Mouse (Mus musculus) hindbrain, embryonic 13.5 days (tissue): Measurements from ENCODE around the gene Adcy3. TPM values are rescaled to one million over a fixed set of nuclear protein-coding genes. Genes with fewer than 3 reads are reported as not detected.

Experiments
- ATAC-seq: fragments of 200-750 bp; cut with Nextera tagmentation; 2 replicates; pipeline ENCODE4 v1.8.0; 2017; ENCODE audit warnings: moderate TSS enrichment; ENCODE audit not compliant: low FRiP score
- H3K27ac ChIP-seq: fragments of 300-500 bp; sonication (generic); 2 replicates; pipeline ENCODE4 v1.5.1; 2015; ENCODE audit warnings: inconsistent platforms, mild to moderate bottlenecking, moderate library complexity
- H3K27me3 ChIP-seq: fragments of 300-500 bp; sonication (generic); 2 replicates; pipeline ENCODE4 v1.6.1; 2015; ENCODE audit warnings: mild to moderate bottlenecking, inconsistent platforms
- H3K36me3 ChIP-seq: fragments of 300-500 bp; sonication (generic); 2 replicates; pipeline ENCODE4 v1.6.1; 2015; ENCODE audit warnings: mild to moderate bottlenecking, inconsistent platforms
- H3K4me1 ChIP-seq: fragments of 300-500 bp; sonication (generic); replicated peaks from 2 replicates; pipeline ENCODE4 v1.6.1; 2015; ENCODE audit warnings: inconsistent platforms
- H3K4me2 ChIP-seq: fragments of 300-500 bp; sonication (generic); 2 replicates; pipeline ENCODE4 v1.6.1; 2015; ENCODE audit warnings: inconsistent platforms, mild to moderate bottlenecking, moderate library complexity
- H3K4me3 ChIP-seq: fragments of 300-500 bp; sonication (generic); 2 replicates; pipeline ENCODE4 v1.5.1; 2015; ENCODE audit warnings: mild to moderate bottlenecking, inconsistent platforms
- H3K9ac ChIP-seq: fragments of 300-500 bp; sonication (generic); 2 replicates; pipeline ENCODE4 v1.6.1; 2015; ENCODE audit warnings: mild to moderate bottlenecking, inconsistent platforms
- H3K9me3 ChIP-seq: fragments of 300-500 bp; sonication (generic); 2 replicates; pipeline ENCODE4 v1.6.1; 2016; ENCODE audit warnings: inconsistent platforms
- WGBS: fragments of 180-500 bp; shearing (Covaris S2); methylation state at CpG from one replicate; pipeline ENCODE4 v1.1.7; 2015; 5-methylcytosine and 5-hydroxymethylcytosine counted together
- polyA plus RNA-seq: library from polyadenylated mRNA; unstranded; fragments of >200 nt; fragmentation: Nextera tagmentation; extraction: Ambion mirVana; gene quantifications from 2 replicates; pipeline ENCODE4 v1.2.1, GENCODE M21; 2015

Gene Adcy3
- polyA plus RNA-seq, 1 experiment from 2014 or later: 7.0 TPM

GRCm38 (mm10) chr12:4188171-4189059 is 55.5 kb downstream of the Adcy3 start:
- H3K36me3 ChIP-seq: peaks cover 4% of the 10 kb centered on the region; the same call in 1 of the 2 replicates
- peaks cover 27% of the 10 kb centered on the region for H3K4me1 ChIP-seq
- H3K4me2 ChIP-seq: no peak overlapping the region
- WGBS: 32% methylated on average over 14 of the region's 14 CpGs
- H3K9ac ChIP-seq: no peak overlapping the region
- H3K27ac ChIP-seq: peak overlapping the region; percentile 61; the same call in 1 of the 2 replicates
- peak; percentile 87 for ATAC-seq
- H3K27me3 ChIP-seq: 0 out of 2 replicates have a peak, but pooled peaks cover 3% of the 10 kb centered on the region
- H3K9me3 ChIP-seq: no peaks in the 10 kb centered on the region
- H3K4me3 ChIP-seq: no peak overlapping the region

- Histone ChIP-seq H3K27ac (no peak overlapping the region), H3K4me2 (no peak overlapping the region), H3K36me3 (peaks cover 4% of the 10 kb centered on the region; the same call in 1 of the 2 replicates), H3K4me1 (peaks cover 31% of the 10 kb centered on the region), H3K9me3 (no peaks in the 10 kb centered on the region), H3K4me3 (no peak overlapping the region), H3K9ac (no peak overlapping the region), H3K27me3 (0 out of 2 replicates have a peak, but pooled peaks cover 3% of the 10 kb centered on the region)
- 42% methylated on average over 5 of the region's 5 CpGs for WGBS
- ATAC-seq: no peak
Observed at GRCm38 (mm10) chr12:4189060-4189447, 56.2 kb downstream of the Adcy3 start.

GRCm38 (mm10) chr12:4192514-4192913 is 59.6 kb downstream of the Adcy3 start:
- no peak overlapping the region for H3K27ac ChIP-seq
- no peak overlapping the region for H3K9ac ChIP-seq
- 71% methylated on average over 6 of the region's 6 CpGs for WGBS
- peaks cover 31% of the 10 kb centered on the region for H3K4me1 ChIP-seq
- H3K36me3 ChIP-seq: peaks cover 7% of the 10 kb centered on the region; the same call in 1 of the 2 replicates
- no peak for ATAC-seq
- H3K4me3 ChIP-seq: no peak overlapping the region
- H3K4me2 ChIP-seq: no peak overlapping the region
- H3K27me3 ChIP-seq: 0 out of 2 replicates have a peak, but pooled peaks cover 3% of the 10 kb centered on the region
- H3K9me3 ChIP-seq: no peaks in the 10 kb centered on the region

- Histone ChIP-seq H3K36me3 (peaks cover 10% of the 10 kb centered on the region), H3K4me2 (no peak overlapping the region), H3K27me3 (0 out of 2 replicates have a peak, but pooled peaks cover 3% of the 10 kb centered on the region), H3K4me3 (no peak overlapping the region), H3K9ac (no peak overlapping the region), H3K27ac (no peak overlapping the region), H3K9me3 (no peaks in the 10 kb centered on the region), H3K4me1 (peaks cover 29% of the 10 kb centered on the region)
- WGBS: 62% methylated on average over 10 of the region's 10 CpGs
- ATAC-seq: no peak
Observed at GRCm38 (mm10) chr12:4193025-4193740, 60.3 kb downstream of the Adcy3 start.

- 91% methylated on average over 14 of the region's 14 CpGs for WGBS
- H3K4me3 ChIP-seq: no peak overlapping the region
- H3K9ac ChIP-seq: no peak overlapping the region
- H3K4me2 ChIP-seq: no peak overlapping the region
- no peak overlapping the region for H3K27ac ChIP-seq
- H3K36me3 ChIP-seq: peaks cover 24% of the 10 kb centered on the region
- peaks cover 21% of the 10 kb centered on the region for H3K4me1 ChIP-seq
- 0 out of 2 replicates have a peak, but pooled peaks cover 2% of the 10 kb centered on the region for H3K27me3 ChIP-seq
- H3K9me3 ChIP-seq: no peaks in the 10 kb centered on the region
- no peak for ATAC-seq
Observed at GRCm38 (mm10) chr12:4194643-4195042, 61.7 kb downstream of the Adcy3 start.

- no peak overlapping the region for H3K4me2 ChIP-seq
- ATAC-seq: no peak
- H3K9me3 ChIP-seq: no peaks in the 10 kb centered on the region
- H3K27me3 ChIP-seq: no peaks in the 10 kb centered on the region
- WGBS: 96% methylated on average over 4 of the region's 4 CpGs
- no peak overlapping the region for H3K27ac ChIP-seq
- peaks cover 8% of the 10 kb centered on the region for H3K4me1 ChIP-seq
- H3K9ac ChIP-seq: no peak overlapping the region
- H3K36me3 ChIP-seq: peaks cover 40% of the 10 kb centered on the region
- H3K4me3 ChIP-seq: no peak overlapping the region
Observed at GRCm38 (mm10) chr12:4198702-4199101, 65.8 kb downstream of the Adcy3 start.

- Histone ChIP-seq H3K4me1 (peaks cover 6% of the 10 kb centered on the region), H3K4me3 (no peak overlapping the region), H3K9me3 (no peaks in the 10 kb centered on the region), H3K27ac (no peak overlapping the region), H3K27me3 (no peaks in the 10 kb centered on the region), H3K9ac (no peak overlapping the region), H3K4me2 (no peak overlapping the region), H3K36me3 (peaks cover 37% of the 10 kb centered on the region)
- WGBS: 95% methylated on average over 11 of the region's 11 CpGs
- no peak for ATAC-seq
Observed at GRCm38 (mm10) chr12:4199271-4199670, 66.4 kb downstream of the Adcy3 start.

GRCm38 (mm10) chr12:4201454-4202200 is 68.7 kb downstream of the Adcy3 start:
- Histone ChIP-seq H3K9ac (no peak overlapping the region), H3K27ac (no peak overlapping the region), H3K27me3 (no peaks in the 10 kb centered on the region), H3K36me3 (peaks cover 54% of the 10 kb centered on the region), H3K4me1 (peaks cover 6% of the 10 kb centered on the region), H3K9me3 (no peaks in the 10 kb centered on the region), H3K4me2 (no peak overlapping the region), H3K4me3 (no peak overlapping the region)
- no peak for ATAC-seq
- WGBS: 81% methylated on average over 13 of the region's 13 CpGs

- H3K9ac ChIP-seq: no peak overlapping the region
- no peak overlapping the region for H3K27ac ChIP-seq
- no peak overlapping the region for H3K4me3 ChIP-seq
- H3K4me1 ChIP-seq: peaks cover 6% of the 10 kb centered on the region
- peaks cover 59% of the 10 kb centered on the region for H3K36me3 ChIP-seq
- ATAC-seq: no peak
- no peaks in the 10 kb centered on the region for H3K9me3 ChIP-seq
- WGBS: 93% methylated on average over 4 of the region's 4 CpGs
- H3K27me3 ChIP-seq: no peaks in the 10 kb centered on the region
- H3K4me2 ChIP-seq: no peak overlapping the region
Observed at GRCm38 (mm10) chr12:4202206-4202605, 69.3 kb downstream of the Adcy3 start.

- Histone ChIP-seq H3K27ac (no peak overlapping the region), H3K4me1 (peaks cover 1% of the 10 kb centered on the region; the same call in 1 of the 2 replicates), H3K4me3 (no peak overlapping the region), H3K36me3 (peaks cover 58% of the 10 kb centered on the region), H3K9me3 (no peaks in the 10 kb centered on the region), H3K9ac (no peak overlapping the region), H3K27me3 (no peaks in the 10 kb centered on the region), H3K4me2 (no peak overlapping the region)
- 94% methylated on average over 11 of the region's 11 CpGs for WGBS
- no peak for ATAC-seq
Observed at GRCm38 (mm10) chr12:4206106-4206505, 73.2 kb downstream of the Adcy3 start.

GRCm38 (mm10) chr12:4208405-4209133 is 75.7 kb downstream of the Adcy3 start:
- no peaks in the 10 kb centered on the region for H3K4me1 ChIP-seq
- H3K36me3 ChIP-seq: peaks cover 70% of the 10 kb centered on the region
- ATAC-seq: no peak
- H3K27ac ChIP-seq: no peak overlapping the region
- H3K4me3 ChIP-seq: no peak overlapping the region
- H3K9ac ChIP-seq: no peak overlapping the region
- H3K27me3 ChIP-seq: no peaks in the 10 kb centered on the region
- no peak overlapping the region for H3K4me2 ChIP-seq
- H3K9me3 ChIP-seq: no peaks in the 10 kb centered on the region
- 76% methylated on average over 15 of the region's 15 CpGs for WGBS
